Mouse (Mus musculus): Measurements from ENCODE around the gene Tsnax.

- TF ChIP-seq GATA2 (IDR thresholded peaks at IDR 0.05; ENCODE audit: borderline replicate concordance, low read depth, low read length) (no peak), CTCF (IDR thresholded peaks at IDR 0.05; ENCODE audit: low read depth, low read length) (no peak), GATA1 (IDR thresholded peaks at IDR 0.05; ENCODE audit: borderline replicate concordance, low read length) (no peak), POLR2AphosphoS5 (IDR thresholded peaks at IDR 0.05; ENCODE audit: insufficient replicate concordance, low read depth, low read length) (no peak), TAL1 (conservative IDR thresholded peaks at IDR 0.05; ENCODE audit: low read depth, low read length) (no peak)
Measured at GRCm38 (mm10) chr8:125041496-125041895, 28.7 kb downstream of the Tsnax start.

Measured in G1E (cell line).